Mouse (Mus musculus) bone marrow macrophage, adult 2 months (primary cell): ENCODE data around the gene 2310057M21Rik. TPM values are rescaled to one million over a fixed set of nuclear protein-coding genes. Genes with fewer than 3 reads are reported as not detected.
"Not testable (repeated sequence)": the region's sequence is repeated elsewhere in the genome, so short reads cannot be mapped to it uniquely, and the experiment has no call there.

Experiments used
- H3K27ac ChIP-seq: 2 replicates; pipeline ENCODE4 v1.5.1; 2012; ENCODE audit warnings: low read depth, low read length; ENCODE audit not compliant: insufficient read depth
- H3K4me1 ChIP-seq: 2 replicates; pipeline ENCODE4 v1.6.1; 2012; ENCODE audit warnings: low read length; ENCODE audit not compliant: control insufficient read depth, insufficient read depth
- H3K4me3 ChIP-seq: 2 replicates; pipeline ENCODE4 v1.5.1; 2012; ENCODE audit warnings: mild to moderate bottlenecking, low read length, moderate library complexity; ENCODE audit not compliant: insufficient read depth
- CTCF ChIP-seq: IDR thresholded peaks from 2 replicates; pipeline ENCODE4 v1.5.1; 2012; ENCODE audit warnings: low read depth, mild to moderate bottlenecking, low read length, moderate library complexity
- POLR2A ChIP-seq: IDR thresholded peaks from 2 replicates; pipeline ENCODE4 v1.6.1; 2012; ENCODE audit warnings: mild to moderate bottlenecking, low read depth, low read length, borderline replicate concordance
- polyA plus RNA-seq: library from polyadenylated mRNA; stranded (reverse); fragments of >200 nt; gene quantifications from 2 replicates; pipeline ENCODE4 v1.2.4, GENCODE M21; 2012; ENCODE audit not compliant: missing spikeins, insufficient read depth, insufficient read length

The 2310057M21Rik gene
- 8.2 and 9.4 TPM in 2 replicates for polyA plus RNA-seq

- H3K27ac ChIP-seq = peak within 1 kb of the TSS; percentile 74
- peaks cover 6% of the 10 kb centered on the region for H3K4me1 ChIP-seq
- peak within 1 kb of the TSS; percentile 100 for H3K4me3 ChIP-seq
- no peak for TF ChIP-seq POLR2A
- no peak for TF ChIP-seq CTCF
Measured at GRCm38 (mm10) chr7:131362615-131363300, at the start of gene 2310057M21Rik. TSS of gene 2310057M21Rik (minus strand) at chr7:131362759.

DNA sequence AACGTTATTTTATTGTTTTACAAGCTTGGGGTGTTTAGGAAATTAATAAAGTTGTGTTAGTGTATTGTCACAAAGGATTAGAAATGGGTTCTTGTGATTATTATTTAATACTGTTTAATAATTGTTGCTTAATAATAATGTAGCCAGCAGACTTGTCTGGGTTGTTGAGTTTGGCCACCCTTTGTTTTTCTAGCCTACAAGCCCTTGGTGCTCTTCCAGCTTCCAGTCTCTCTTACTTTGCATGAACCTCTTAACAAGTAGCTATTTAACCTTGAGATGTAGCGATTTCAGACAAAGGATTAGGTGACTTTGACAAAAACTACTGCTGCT is 49.3 kb upstream of the 2310057M21Rik start:
- TF ChIP-seq CTCF (no peak), POLR2A (no peak)
- Histone ChIP-seq H3K27ac (no peak overlapping the region), H3K4me1 (peaks cover 6% of the 10 kb centered on the region), H3K4me3 (no peak overlapping the region)

- TF ChIP-seq CTCF (no peak), POLR2A (no peak)
- no peak overlapping the region for H3K27ac ChIP-seq
- H3K4me3 ChIP-seq = peak overlapping the region; percentile 95
Measured at GRCm38 (mm10) chr7:131411221-131411940, 48.8 kb upstream of the 2310057M21Rik start.

GRCm38 (mm10) chr7:131410416-131411058 is 48.0 kb upstream of the 2310057M21Rik start, which contains the start of the genes Ikzf5 and Acadsb:
TSS of gene Ikzf5 (minus strand) at chr7:131410521.
TSS of gene Acadsb (plus strand) at chr7:131410601.
- peak within 1 kb of the TSS; percentile 7 for H3K27ac ChIP-seq
- H3K4me1 ChIP-seq = peaks cover 6% of the 10 kb centered on the region
- TF ChIP-seq POLR2A = no peak
- TF ChIP-seq CTCF = no peak
- peak within 1 kb of the TSS; percentile 97 for H3K4me3 ChIP-seq

More at GRCm38 (mm10) chr7:131411221-131411940, 48.8 kb upstream of the 2310057M21Rik start:
- H3K4me1 ChIP-seq = peaks cover 6% of the 10 kb centered on the region

DNA sequence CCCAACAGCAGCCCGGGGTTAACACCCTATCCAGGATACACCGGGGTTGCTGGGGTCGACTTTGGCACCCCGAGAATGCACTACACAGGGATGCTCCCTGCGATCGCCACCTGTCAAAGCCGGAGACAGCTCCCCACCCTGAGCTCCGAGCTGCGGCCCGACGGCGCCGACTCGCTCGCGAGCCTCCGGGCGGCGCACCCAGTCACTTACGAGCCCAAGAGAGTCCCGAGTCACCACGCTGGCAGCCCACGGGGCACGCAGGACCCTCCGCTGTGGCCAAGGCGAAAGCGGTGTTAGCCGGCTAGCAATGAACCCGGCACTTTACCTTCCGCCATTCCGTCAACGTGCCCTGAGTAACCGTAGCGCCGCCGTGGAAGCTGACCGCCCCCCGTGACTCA is 47.4 kb upstream of the 2310057M21Rik start:
- TF ChIP-seq CTCF = no peak
- no peak for TF ChIP-seq POLR2A
- Histone ChIP-seq H3K4me3 (peak overlapping the region; percentile 97), H3K4me1 (peaks cover 6% of the 10 kb centered on the region), H3K27ac (peak overlapping the region; percentile 7)

- no peak for TF ChIP-seq CTCF
- TF ChIP-seq POLR2A = no peak
- H3K4me3 ChIP-seq = peak overlapping the region; percentile 97
- peaks cover 6% of the 10 kb centered on the region for H3K4me1 ChIP-seq
- no peak overlapping the region for H3K27ac ChIP-seq
Measured at GRCm38 (mm10) chr7:131409321-131409987, 46.9 kb upstream of the 2310057M21Rik start.

- not testable (repeated sequence) for H3K4me3 ChIP-seq, H3K4me1 ChIP-seq, H3K27ac ChIP-seq
Measured at GRCm38 (mm10) chr7:131391761-131392160, 29.2 kb upstream of the 2310057M21Rik start.

- Histone ChIP-seq H3K4me3 (peak overlapping the region; percentile 82), H3K4me1 (peaks cover 11% of the 10 kb centered on the region), H3K27ac (no peak overlapping the region)
- TF ChIP-seq POLR2A (no peak), CTCF (no peak)
Measured at GRCm38 (mm10) chr7:131371880-131372651, 9.5 kb upstream of the 2310057M21Rik start.

DNA sequence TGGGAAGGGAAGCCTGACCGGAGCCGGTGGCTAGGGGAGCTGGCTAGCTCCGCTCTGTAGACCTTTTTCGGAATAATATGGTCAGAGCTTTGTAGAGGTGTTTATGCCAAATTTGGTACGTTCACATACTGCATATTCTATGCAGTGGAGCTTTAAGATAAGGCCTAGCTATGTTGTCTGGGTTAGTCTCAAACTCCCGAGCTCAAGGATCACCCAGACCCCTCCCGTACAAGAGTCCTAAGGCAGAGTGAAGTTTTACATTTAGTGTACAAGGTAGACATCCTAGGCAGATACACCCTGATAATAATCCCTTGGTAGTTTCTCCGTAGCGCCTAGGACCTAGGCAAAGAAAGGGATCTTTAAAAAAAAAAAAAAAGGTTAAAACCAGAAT is 8.9 kb upstream of the 2310057M21Rik start:
- Histone ChIP-seq H3K4me3 (peak overlapping the region; percentile 82), H3K4me1 (peaks cover 11% of the 10 kb centered on the region), H3K27ac (0 out of 2 replicates have a peak overlapping the region, but pooled peaks have one; percentile 68)
- TF ChIP-seq CTCF = no peak
- no peak for TF ChIP-seq POLR2A
